Mouse (Mus musculus) limb, embryonic 12.5 days (tissue): ENCODE results near the gene Zfp317. TPM values are rescaled to one million over a fixed set of nuclear protein-coding genes. Genes with fewer than 3 reads are reported as not detected.

Source experiments
- polyA plus RNA-seq: library from polyadenylated mRNA; unstranded; fragments of >200 nt; fragmentation: Nextera tagmentation; extraction: Ambion mirVana; gene quantifications from 2 replicates; pipeline ENCODE4 v1.2.1, GENCODE M21; 2016

The Zfp317 gene
- polyA plus RNA-seq, 1 experiment from 2014 or later: 37.2 TPM

Other genes with a start within 250 kb of the Zfp317 start
- gene Olfr847, start 243.4 kb upstream of the Zfp317 start, polyA plus RNA-seq: not detected in 2 replicates
- not detected in 2 replicates for gene Olfr849, start 181.8 kb upstream of the Zfp317 start, polyA plus RNA-seq
- not detected in 2 replicates for gene Olfr850, start 143.9 kb upstream of the Zfp317 start, polyA plus RNA-seq
- not detected in 2 replicates for gene Olfr851, start 128.8 kb upstream of the Zfp317 start, polyA plus RNA-seq
- not detected in 2 replicates for gene Olfr853, start 81.0 kb upstream of the Zfp317 start, polyA plus RNA-seq
- not detected in 2 replicates for gene Olfr854, start 54.7 kb upstream of the Zfp317 start, polyA plus RNA-seq
- not detected in 2 replicates for gene Olfr855, start 39.5 kb upstream of the Zfp317 start, polyA plus RNA-seq
- not detected in 2 replicates for gene Olfr857, start 87.3 kb downstream of the Zfp317 start, polyA plus RNA-seq
- gene Olfr58, start 158.2 kb downstream of the Zfp317 start, polyA plus RNA-seq: not detected in 2 replicates
- not detected in 2 replicates for gene Olfr859, start 182.8 kb downstream of the Zfp317 start, polyA plus RNA-seq
- not detected in 2 replicates for gene Olfr860, start 227.6 kb downstream of the Zfp317 start, polyA plus RNA-seq